Mouse (Mus musculus): ENCODE results near the gene Adh4. TPM values are rescaled to one million over a fixed set of nuclear protein-coding genes. Genes with fewer than 3 reads are reported as not detected.
A peak's percentile ranks its signal among the peaks of the same experiment; 100 is the strongest.

The Adh4 gene
- polyA plus RNA-seq, 1 experiment from 2014 or later = not detected

DNA sequence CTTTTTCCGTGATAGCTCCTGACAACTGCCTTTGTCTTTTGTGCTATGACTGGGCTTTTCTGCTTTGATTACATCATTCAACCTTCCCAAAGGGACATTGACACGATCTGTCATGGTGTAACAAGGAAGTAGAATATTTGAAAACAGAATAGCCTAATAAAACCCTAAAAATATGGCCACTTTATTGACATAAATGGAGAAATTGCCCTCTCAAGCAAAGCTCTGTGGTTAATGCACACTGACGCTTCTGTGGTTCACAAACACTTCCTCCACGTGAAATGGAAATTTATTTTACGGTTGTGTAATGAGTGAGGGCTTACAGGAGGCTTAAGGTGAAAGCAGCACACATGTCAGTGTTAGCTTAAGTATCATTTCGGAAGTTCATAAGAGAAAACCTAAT, 4.1 kb downstream of the Adh4 start:
- 84% methylated on average over 6 of the region's 6 CpGs for WGBS

DNA sequence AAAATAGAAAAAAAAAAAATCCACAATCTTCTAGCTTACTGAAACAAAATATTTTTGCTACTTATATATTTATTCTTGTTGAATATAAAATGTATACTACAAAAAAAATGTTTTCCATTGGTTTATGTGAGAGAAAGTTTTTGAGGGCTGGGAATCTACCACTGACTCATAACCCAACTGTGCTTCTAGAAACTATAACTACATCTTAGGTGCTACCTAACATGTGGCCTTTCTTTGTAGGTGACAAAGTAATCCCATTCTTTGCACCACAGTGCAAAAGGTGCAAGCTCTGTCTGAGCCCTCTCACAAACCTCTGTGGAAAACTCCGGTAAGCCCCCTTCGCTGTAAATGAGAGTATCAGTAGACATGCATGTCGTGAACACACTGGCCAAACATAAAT, 5.1 kb downstream of the Adh4 start:
- H3K4me1 ChIP-seq (replicated peaks) = no peaks in the 10 kb centered on the region
- no peak overlapping the region for H3K27ac ChIP-seq
- H3K4me2 ChIP-seq = no peak overlapping the region
- no peak overlapping the region for H3K4me3 ChIP-seq
- H3K27me3 ChIP-seq = no peaks in the 10 kb centered on the region
- no peak for ATAC-seq (ENCODE audit: low FRiP score)
- H3K36me3 ChIP-seq = no peaks in the 10 kb centered on the region
- no peaks in the 10 kb centered on the region for H3K9me3 ChIP-seq
- 93% methylated on average over 3 of the region's 3 CpGs for WGBS
- no peak overlapping the region for H3K9ac ChIP-seq

More for the DNA sequence above, 4.1 kb downstream of the Adh4 start:
- Histone ChIP-seq H3K4me3 (no peak overlapping the region), H3K4me1 (replicated peaks) (no peaks in the 10 kb centered on the region), H3K27me3 (no peaks in the 10 kb centered on the region), H3K27ac (no peak overlapping the region), H3K9ac (no peak overlapping the region), H3K9me3 (no peaks in the 10 kb centered on the region), H3K4me2 (no peak overlapping the region), H3K36me3 (no peaks in the 10 kb centered on the region)
- ATAC-seq (ENCODE audit: low FRiP score) = no peak

DNA sequence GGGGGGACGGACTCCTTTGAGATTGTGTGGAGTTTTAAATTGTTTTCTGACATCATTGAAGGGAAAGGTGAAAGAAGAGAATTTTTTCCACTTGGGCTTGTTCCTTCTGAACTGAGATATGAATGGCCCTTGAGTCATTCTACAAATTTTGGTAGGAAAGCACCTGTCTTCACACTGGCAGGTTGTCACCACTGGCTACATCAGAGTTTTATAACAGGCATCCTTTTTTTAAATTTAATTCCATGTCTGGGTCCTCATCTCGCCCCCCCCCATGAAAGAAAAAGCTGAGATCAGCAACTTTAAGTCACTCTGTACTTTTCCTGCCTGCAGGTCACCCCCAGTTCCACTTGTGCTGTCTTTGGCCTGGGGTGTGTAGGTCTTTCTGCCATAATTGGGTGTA, 8.4 kb downstream of the Adh4 start:
- Histone ChIP-seq H3K4me3 (no peak overlapping the region), H3K27ac (no peak overlapping the region), H3K4me1 (replicated peaks) (no peaks in the 10 kb centered on the region), H3K36me3 (no peaks in the 10 kb centered on the region), H3K4me2 (no peak overlapping the region), H3K27me3 (no peaks in the 10 kb centered on the region), H3K9me3 (no peaks in the 10 kb centered on the region), H3K9ac (no peak overlapping the region)
- 69% methylated on average over 2 of the region's 2 CpGs for WGBS
- no peak for ATAC-seq (ENCODE audit: low FRiP score)

DNA sequence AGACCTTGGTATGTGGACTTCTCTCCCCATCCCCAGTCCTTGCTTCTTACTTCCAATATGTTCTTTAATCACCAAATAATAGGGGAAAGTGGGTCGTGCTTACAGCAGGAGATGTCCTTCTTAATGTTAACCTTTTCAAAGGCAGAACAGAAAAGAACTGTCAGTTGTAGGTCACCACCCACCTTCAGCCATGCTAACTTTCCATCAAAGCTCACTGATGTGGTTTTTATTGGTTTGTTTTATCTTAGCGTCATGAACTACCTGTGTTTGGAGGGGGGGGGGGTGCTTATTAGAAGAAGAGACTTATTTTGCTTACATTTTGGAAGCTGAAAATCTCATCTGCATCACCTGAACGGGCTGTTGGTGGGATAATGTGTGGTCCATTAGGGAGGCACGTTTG, 9.0 kb downstream of the Adh4 start:
- 84% methylated on average over 4 of the region's 4 CpGs for WGBS
- H3K9me3 ChIP-seq = no peaks in the 10 kb centered on the region
- no peaks in the 10 kb centered on the region for H3K36me3 ChIP-seq
- no peak for ATAC-seq (ENCODE audit: low FRiP score)
- no peak overlapping the region for H3K4me2 ChIP-seq
- H3K9ac ChIP-seq = no peak overlapping the region
- no peak overlapping the region for H3K27ac ChIP-seq
- H3K27me3 ChIP-seq = no peaks in the 10 kb centered on the region
- H3K4me1 ChIP-seq (replicated peaks) = no peaks in the 10 kb centered on the region
- no peak overlapping the region for H3K4me3 ChIP-seq

DNA sequence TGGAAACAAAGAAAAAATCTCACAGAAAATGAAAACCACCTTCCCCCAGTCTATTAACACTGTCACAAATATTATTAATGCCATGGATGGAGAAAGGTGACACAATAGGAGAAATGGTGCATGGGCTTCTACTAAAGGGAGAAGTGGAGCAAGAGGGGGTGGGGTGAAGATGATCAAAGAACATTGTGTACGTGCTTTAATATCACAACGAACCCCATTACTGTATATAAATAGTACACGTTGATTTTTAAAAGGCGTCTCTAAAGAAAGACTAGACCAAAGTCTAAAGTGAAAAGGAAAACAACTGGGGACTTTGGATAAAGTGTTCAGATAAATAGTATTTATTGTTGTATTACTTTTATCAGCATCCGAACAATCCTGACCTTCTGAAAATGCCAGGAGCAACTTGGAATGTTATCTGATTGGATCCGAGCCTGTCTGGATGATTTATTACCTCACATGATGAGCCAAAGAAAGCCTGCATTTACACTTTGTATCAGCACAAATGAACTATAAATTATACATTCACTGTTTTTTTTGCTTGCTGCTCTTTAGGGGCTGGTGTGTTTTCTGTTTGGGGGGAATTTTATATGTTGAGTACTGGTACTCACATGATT, 15.2 kb downstream of the Adh4 start:
- no peak overlapping the region for H3K4me2 ChIP-seq
- ATAC-seq (ENCODE audit: low FRiP score) = no peak

DNA sequence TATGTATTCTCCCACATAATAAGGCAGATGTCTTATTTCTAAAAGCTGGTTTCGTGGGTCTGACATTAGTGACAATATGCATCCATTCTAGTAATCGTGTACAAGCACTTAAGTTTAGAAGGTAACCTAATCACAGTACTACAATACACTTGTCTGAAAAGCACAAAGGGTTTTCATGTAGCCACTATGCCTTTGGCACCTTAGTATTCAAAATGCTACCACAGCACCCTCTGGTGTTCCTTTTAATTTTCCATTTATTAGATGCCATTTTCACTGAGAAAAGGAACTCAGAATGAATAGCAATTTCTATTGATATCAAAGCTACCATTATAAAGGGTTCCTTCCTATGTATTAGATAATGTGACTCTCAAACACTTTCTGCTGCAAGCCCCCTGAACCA, 16.6 kb downstream of the Adh4 start:
- H3K9ac ChIP-seq = no peak overlapping the region
- ATAC-seq (ENCODE audit: low FRiP score) = no peak

More for the DNA sequence above, 15.2 kb downstream of the Adh4 start:
- Histone ChIP-seq H3K4me1 (replicated peaks) (no peaks in the 10 kb centered on the region), H3K27ac (no peak overlapping the region), H3K9me3 (no peaks in the 10 kb centered on the region), H3K36me3 (no peaks in the 10 kb centered on the region), H3K9ac (no peak overlapping the region), H3K4me3 (no peak overlapping the region), H3K27me3 (no peaks in the 10 kb centered on the region)
- WGBS = 80% methylated on average over 6 of the region's 6 CpGs

DNA sequence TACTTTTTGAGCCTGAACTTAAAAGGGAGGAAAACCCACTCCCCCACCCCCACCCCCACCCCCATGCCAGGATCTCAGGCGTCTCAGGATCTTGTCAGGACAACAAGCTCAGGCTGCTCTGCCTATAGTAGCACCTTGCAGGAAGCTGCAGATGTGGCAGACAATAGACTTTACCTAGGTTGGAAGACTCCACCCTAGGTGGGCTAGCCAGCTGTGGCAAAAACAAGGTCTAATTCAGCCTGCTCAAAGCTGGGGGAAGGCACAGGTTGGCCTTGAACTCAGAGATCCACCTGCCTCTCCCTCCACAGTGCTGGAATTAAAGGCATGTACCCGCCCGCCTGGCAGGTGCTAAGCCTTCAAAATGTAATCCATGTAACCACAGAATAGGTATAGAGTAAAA, 23.4 kb downstream of the Adh4 start:
- Histone ChIP-seq H3K27me3 (no peaks in the 10 kb centered on the region), H3K4me1 (replicated peaks) (peaks cover 6% of the 10 kb centered on the region), H3K9me3 (no peaks in the 10 kb centered on the region), H3K4me2 (no peak overlapping the region), H3K36me3 (no peaks in the 10 kb centered on the region), H3K9ac (no peak overlapping the region), H3K27ac (no peak overlapping the region), H3K4me3 (no peak overlapping the region)
- no peak for ATAC-seq (ENCODE audit: low FRiP score)
- WGBS = 79% methylated on average over 3 of the region's 3 CpGs

More for the DNA sequence above, 16.6 kb downstream of the Adh4 start:
- H3K27ac ChIP-seq = no peak overlapping the region
- no peaks in the 10 kb centered on the region for H3K4me1 ChIP-seq (replicated peaks)
- H3K4me2 ChIP-seq = no peak overlapping the region
- H3K4me3 ChIP-seq = no peak overlapping the region
- no peaks in the 10 kb centered on the region for H3K9me3 ChIP-seq
- 76% methylated on average over 2 of the region's 2 CpGs for WGBS
- H3K27me3 ChIP-seq = no peaks in the 10 kb centered on the region
- no peaks in the 10 kb centered on the region for H3K36me3 ChIP-seq

DNA sequence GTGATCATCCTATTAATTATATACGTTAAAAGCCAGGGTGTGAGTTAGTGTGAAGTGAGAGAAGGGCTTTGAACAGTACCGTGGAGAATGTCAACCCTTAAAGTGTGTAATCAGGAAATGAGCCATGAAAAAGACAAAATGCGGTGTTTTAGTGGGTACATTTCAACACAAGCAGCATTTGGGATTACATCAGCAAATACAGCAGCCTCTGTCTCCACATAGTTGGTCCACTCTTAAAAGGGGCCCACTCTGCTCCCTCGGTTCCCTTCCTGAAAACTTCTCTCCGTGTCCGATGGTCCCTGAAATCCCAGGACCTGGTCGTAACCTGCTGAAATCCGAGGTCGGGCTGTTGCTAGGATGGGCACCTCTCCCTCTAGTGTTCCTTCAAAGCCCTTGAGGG, 26.9 kb downstream of the Adh4 start:
- H3K9me3 ChIP-seq = no peaks in the 10 kb centered on the region
- peaks cover 23% of the 10 kb centered on the region for H3K36me3 ChIP-seq
- H3K27ac ChIP-seq = peak overlapping the region; percentile 67
- H3K27me3 ChIP-seq = no peaks in the 10 kb centered on the region
- H3K4me3 ChIP-seq = peak overlapping the region; percentile 67
- whole genome bisulfite sequencing = 2% methylated on average over 9 of the region's 9 CpGs
- H3K4me1 ChIP-seq (replicated peaks) = peaks cover 21% of the 10 kb centered on the region
- H3K4me2 ChIP-seq = peak overlapping the region; percentile 78
- H3K9ac ChIP-seq = peak overlapping the region; percentile 74
- peak; percentile 4; the same call in 1 of the 2 replicates for ATAC-seq (ENCODE audit: low FRiP score)

DNA sequence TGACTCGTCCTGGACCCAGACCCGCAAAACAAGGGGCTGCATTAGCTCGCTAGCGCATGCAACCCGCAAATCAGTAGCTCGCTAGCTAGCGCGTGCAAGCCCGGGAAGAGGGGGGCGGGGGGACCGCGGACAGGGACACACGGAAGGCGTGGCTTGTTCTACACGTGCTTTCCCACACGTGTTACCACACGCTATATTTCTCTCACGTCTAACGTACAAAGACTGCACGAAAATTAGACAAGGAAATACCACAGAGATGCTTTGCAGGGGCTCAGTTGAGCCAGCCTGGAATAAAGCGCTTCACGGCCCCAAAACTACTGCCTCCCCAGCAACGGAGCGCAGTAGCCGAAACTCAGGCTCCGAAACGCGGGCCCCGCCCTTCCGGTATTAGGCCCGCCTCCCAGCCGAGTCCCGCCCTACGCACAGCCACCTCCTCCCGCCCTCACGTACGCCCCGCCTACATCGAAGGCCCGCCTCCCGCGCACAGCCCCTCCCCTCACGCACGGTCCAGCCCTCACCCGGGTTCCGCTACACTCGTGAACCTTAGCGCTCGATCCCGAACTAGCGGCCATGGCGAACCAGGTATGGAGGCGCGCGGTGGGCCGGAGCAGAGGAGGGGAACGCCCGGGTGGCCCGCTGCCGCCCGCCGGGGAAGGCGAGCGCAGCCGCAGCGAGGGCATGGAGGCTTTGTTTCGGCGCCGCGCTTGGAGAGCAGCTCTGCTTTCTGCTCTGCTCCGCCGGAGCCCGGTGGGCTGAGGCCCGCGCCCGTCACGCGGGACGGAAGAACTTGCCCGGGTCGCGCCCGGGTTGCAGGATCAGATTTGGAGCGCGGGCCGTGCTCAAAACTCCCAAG, 27.6 kb downstream of the Adh4 start, which contains the start of gene Adh5:
TSS of gene Adh5 (plus strand) at position 482 of the 853 bp plus-strand sequence.
- Histone ChIP-seq H3K27ac (peak within 1 kb of the TSS; percentile 88), H3K4me1 (replicated peaks) (peaks cover 21% of the 10 kb centered on the region), H3K27me3 (no peaks in the 10 kb centered on the region), H3K4me2 (peak within 1 kb of the TSS; percentile 78), H3K9ac (peak within 1 kb of the TSS; percentile 89), H3K4me3 (peak within 1 kb of the TSS; percentile 67), H3K9me3 (no peaks in the 10 kb centered on the region), H3K36me3 (peaks cover 29% of the 10 kb centered on the region)
- WGBS = under 1% methylated on average over 86 of the region's 86 CpGs
- ATAC-seq (ENCODE audit: low FRiP score) = peak; percentile 99

DNA sequence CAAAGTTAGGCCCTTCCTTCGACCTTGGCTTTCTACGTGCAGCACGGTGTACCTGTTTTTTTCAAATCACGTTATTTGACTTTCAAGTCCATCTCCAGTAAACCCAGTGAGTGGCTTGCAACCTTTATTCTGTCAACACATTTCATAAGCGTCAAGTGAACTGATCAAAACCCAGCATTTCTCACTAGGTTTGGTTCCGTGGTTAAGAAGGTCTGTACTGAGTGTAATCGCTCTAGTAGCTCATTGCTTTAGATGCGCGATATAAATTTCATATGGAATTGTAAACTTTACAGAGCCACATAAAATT, 28.2 kb downstream of the Adh4 start:
- Histone ChIP-seq H3K27me3 (no peaks in the 10 kb centered on the region), H3K9ac (peak overlapping the region; percentile 89), H3K27ac (peak overlapping the region; percentile 88), H3K36me3 (peaks cover 35% of the 10 kb centered on the region), H3K4me1 (replicated peaks) (peaks cover 21% of the 10 kb centered on the region), H3K4me2 (peak overlapping the region; percentile 78), H3K4me3 (peak overlapping the region; percentile 67), H3K9me3 (no peaks in the 10 kb centered on the region)
- WGBS = 5% methylated on average over 9 of the region's 9 CpGs
- no peak for ATAC-seq (ENCODE audit: low FRiP score)

DNA sequence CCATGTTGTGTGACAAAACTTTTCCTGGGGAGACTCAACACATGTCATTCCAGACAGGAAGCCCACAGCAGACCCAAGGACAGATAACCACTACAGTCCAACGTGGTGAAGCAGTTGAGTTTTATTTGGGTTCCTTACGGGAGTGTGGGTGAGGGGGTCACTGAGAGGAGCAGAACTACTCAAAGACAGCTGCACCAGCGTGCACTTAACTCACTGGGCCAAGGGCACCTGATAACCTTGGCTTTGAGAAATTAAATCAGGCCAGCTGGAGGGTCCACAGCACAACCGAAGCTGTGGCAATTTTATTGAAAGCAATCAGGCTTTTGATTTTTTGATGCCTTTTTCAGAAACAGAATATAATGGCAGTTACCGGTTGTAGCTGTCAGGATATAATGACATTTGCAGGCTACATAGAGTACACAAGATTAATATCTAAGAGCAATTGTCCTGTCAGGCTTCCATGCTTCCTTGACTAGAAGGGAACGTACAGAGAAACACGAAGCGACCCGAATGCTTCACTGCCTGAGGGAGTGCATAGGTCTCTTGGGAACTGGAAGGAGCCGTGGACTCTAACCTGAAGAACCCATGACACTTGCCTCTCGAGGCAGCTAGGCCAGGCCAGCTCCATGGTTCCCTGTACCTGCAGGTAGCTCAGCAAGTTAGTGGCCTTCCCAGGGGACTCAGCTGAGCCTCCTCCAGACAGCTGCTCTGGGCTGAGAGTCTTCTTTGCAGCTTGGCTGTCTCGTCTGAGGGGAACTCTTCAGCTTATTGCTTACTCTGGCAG, 33.0 kb downstream of the Adh4 start:
- no peak for ATAC-seq (ENCODE audit: low FRiP score)
- WGBS = 71% methylated on average over 12 of the region's 12 CpGs

DNA sequence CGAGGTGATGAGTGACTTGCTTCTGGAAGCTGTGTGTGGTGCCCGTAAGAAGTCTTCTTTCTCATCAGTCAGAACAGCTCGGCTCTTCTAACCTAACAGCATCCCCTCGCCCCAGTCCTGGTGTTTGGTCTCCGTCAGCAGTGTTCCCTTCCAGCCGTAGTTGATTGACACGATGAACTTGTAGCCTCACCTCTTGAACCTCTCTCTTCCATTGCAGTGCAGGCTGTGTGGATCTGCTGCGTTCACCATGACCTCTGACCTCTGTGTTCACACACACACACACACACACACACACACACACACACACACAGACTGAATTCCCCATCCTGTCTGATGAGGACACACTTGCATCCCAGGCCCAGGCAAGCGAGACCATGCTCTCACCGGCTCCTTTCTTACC, 36.9 kb downstream of the Adh4 start:
- Histone ChIP-seq H3K9ac (no peak overlapping the region), H3K9me3 (no peaks in the 10 kb centered on the region), H3K27ac (no peak overlapping the region), H3K4me2 (no peak overlapping the region), H3K4me3 (no peak overlapping the region), H3K4me1 (replicated peaks) (no peaks in the 10 kb centered on the region), H3K36me3 (peaks cover 88% of the 10 kb centered on the region), H3K27me3 (no peaks in the 10 kb centered on the region)
- WGBS = 85% methylated on average over 10 of the region's 10 CpGs
- no peak for ATAC-seq (ENCODE audit: low FRiP score)

More for the DNA sequence above, 33.0 kb downstream of the Adh4 start:
- Histone ChIP-seq H3K4me2 (no peak overlapping the region), H3K36me3 (peaks cover 79% of the 10 kb centered on the region), H3K27ac (no peak overlapping the region), H3K4me3 (no peak overlapping the region), H3K4me1 (replicated peaks) (peaks cover 16% of the 10 kb centered on the region), H3K9ac (no peak overlapping the region), H3K9me3 (no peaks in the 10 kb centered on the region), H3K27me3 (no peaks in the 10 kb centered on the region)
